Comparison of ENCODE assay signal across 8 mouse cellular contexts in genomic region chr19:46499539-46499835, GRCm38 (mm10). TPM values are rescaled to one million over a fixed set of nuclear protein-coding genes. Genes with fewer than 3 reads are reported as not detected.
DNase-seq lines count a peak whose midpoint lies in the region; ATAC-seq and TF ChIP-seq lines count a peak whose summit lies in the region.

No protein-coding gene starts in this region.

- H3K36me3 ChIP-seq in kidney, adult 2 months (ENCODE audit: control insufficient read depth, insufficient read depth, low read length), result no peaks in the 10 kb centered on the region
- peaks cover 5% of the 10 kb centered on the region for H3K36me3 ChIP-seq in embryonic facial prominence, embryonic 10.5 days (replicated peaks)
- no peaks in the 10 kb centered on the region for H3K36me3 ChIP-seq in hindbrain, embryonic 16.5 days (ENCODE audit: control insufficient read depth, insufficient read depth, low read length)
- no peaks in the 10 kb centered on the region for H3K36me3 ChIP-seq in midbrain, embryonic 15.5 days (replicated peaks)

- no peak for TF ChIP-seq CTCF in kidney, adult 2 months (conservative IDR thresholded peaks at IDR 0.05; ENCODE audit: insufficient read depth, insufficient read length, low read depth, low read length)

- peaks cover 5% of the 10 kb centered on the region; the same call in 1 of the 2 replicates for H3K4me1 ChIP-seq in kidney, adult 2 months (ENCODE audit: control insufficient read depth, insufficient read depth, low read length)
- peaks cover 34% of the 10 kb centered on the region for H3K4me1 ChIP-seq in embryonic facial prominence, embryonic 10.5 days
- H3K4me1 ChIP-seq in hindbrain, embryonic 16.5 days (ENCODE audit: control insufficient read depth, insufficient read depth, low read depth, low read length), result peaks cover 3% of the 10 kb centered on the region
- H3K4me1 ChIP-seq in midbrain, embryonic 15.5 days, result peaks cover 13% of the 10 kb centered on the region

- ATAC-seq in hindbrain, embryonic 16.5 days, result no peak
- ATAC-seq in midbrain, embryonic 15.5 days (replicated peaks), result no peak

- peak overlapping the region; percentile 73 for H3K27ac ChIP-seq in kidney, adult 2 months (ENCODE audit: insufficient read depth, low read depth, low read length)
- H3K27ac ChIP-seq in embryonic facial prominence, embryonic 10.5 days (replicated peaks), result peak overlapping the region; percentile 99
- peak overlapping the region; percentile 100 for H3K27ac ChIP-seq in hindbrain, embryonic 16.5 days (ENCODE audit: low read depth, low read length)
- H3K27ac ChIP-seq in midbrain, embryonic 15.5 days, result peak overlapping the region; percentile 82

- peak overlapping the region; percentile 58 for H3K4me2 ChIP-seq in hindbrain, embryonic 16.5 days (ENCODE audit: low read length)
- peak overlapping the region; percentile 72 for H3K4me2 ChIP-seq in midbrain, embryonic 15.5 days

- no peaks in the 10 kb centered on the region for H3K27me3 ChIP-seq in kidney, adult 2 months (replicated peaks; ENCODE audit: control insufficient read depth, insufficient read depth, low read length)
- H3K27me3 ChIP-seq in embryonic facial prominence, embryonic 10.5 days (replicated peaks; ENCODE audit: low read depth, poor library complexity, severe bottlenecking), result no peaks in the 10 kb centered on the region
- no peaks in the 10 kb centered on the region for H3K27me3 ChIP-seq in hindbrain, embryonic 16.5 days (replicated peaks; ENCODE audit: control insufficient read depth, insufficient read depth, low read length)
- H3K27me3 ChIP-seq in midbrain, embryonic 15.5 days (replicated peaks), result no peaks in the 10 kb centered on the region

- H3K9me3 ChIP-seq in embryonic facial prominence, embryonic 10.5 days, result no peaks in the 10 kb centered on the region
- H3K9me3 ChIP-seq in hindbrain, embryonic 16.5 days (ENCODE audit: control insufficient read depth, low read length), result no peaks in the 10 kb centered on the region
- no peaks in the 10 kb centered on the region for H3K9me3 ChIP-seq in midbrain, embryonic 15.5 days

- no peak for DNase-seq in kidney, adult 2 months
- DNase-seq in kidney, adult 8-10 months, result no peak
- no peak for DNase-seq in embryonic facial prominence, embryonic 10.5 days (ENCODE audit: low spot score)
- DNase-seq in layer of hippocampus, postnatal 36 days, result no peak
- no peak for DNase-seq in frontal cortex, postnatal 14 days (ENCODE audit: low spot score in 2 of 2)
- DNase-seq in lung, postnatal 14 days, result no peak

- no peak overlapping the region for H3K4me3 ChIP-seq in kidney, adult 2 months (ENCODE audit: insufficient read depth, low read depth, low read length)
- peak overlapping the region; percentile 96 for H3K4me3 ChIP-seq in embryonic facial prominence, embryonic 10.5 days
- peak overlapping the region; percentile 28 for H3K4me3 ChIP-seq in hindbrain, embryonic 16.5 days (ENCODE audit: low read length)
- peak overlapping the region; percentile 93 for H3K4me3 ChIP-seq in midbrain, embryonic 15.5 days

- WGBS in kidney, adult 2 months, result 3% methylated on average over 3 of the region's 3 CpGs
- 5% methylated on average over 3 of the region's 3 CpGs for WGBS in embryonic facial prominence, embryonic 10.5 days
- under 1% methylated on average over 3 of the region's 3 CpGs for WGBS in hindbrain, embryonic 16.5 days
- WGBS in midbrain, embryonic 15.5 days, result 0% methylated on average over 3 of the region's 3 CpGs

- peak overlapping the region; percentile 41; the same call in 1 of the 2 replicates for H3K9ac ChIP-seq in hindbrain, embryonic 16.5 days (ENCODE audit: low read depth, low read length)
- H3K9ac ChIP-seq in midbrain, embryonic 15.5 days, result no peak overlapping the region

- TF ChIP-seq POLR2A in kidney, adult 2 months (IDR thresholded peaks at IDR 0.05; ENCODE audit: low read depth, low read length), result no peak

RNA-seq across cellular contexts. Expression of gene Trim8, which starts 2.0 kb away (rescaled TPM):
- polyA plus RNA-seq in kidney, adult 2 months (2012; rRNA removed), result 41.3 and 43.6 TPM in 2 replicates
- polyA plus RNA-seq in embryonic facial prominence, embryonic 10.5 days (2016; fragmentation: Nextera tagmentation; extraction: Ambion mirVana), result 19.5 and 20.9 TPM in 2 replicates
- polyA plus RNA-seq in hindbrain, embryonic 16.5 days (2015; fragmentation: Nextera tagmentation; extraction: Ambion mirVana), result 23.4 and 27.6 TPM in 2 replicates
- polyA plus RNA-seq in midbrain, embryonic 15.5 days (2015; fragmentation: Nextera tagmentation; extraction: Ambion mirVana), result 29.9 and 30.5 TPM in 2 replicates
- 100 to 1,000 TPM; 105 TPM for total RNA-seq in layer of hippocampus, postnatal 36 days (2021)
